Mouse (Mus musculus) liver, embryonic 15.5 days (tissue): ENCODE results near the gene Plcb4. TPM values are rescaled to one million over a fixed set of nuclear protein-coding genes. Genes with fewer than 3 reads are reported as not detected.

Source experiments
- ATAC-seq: fragments of 200-750 bp; cut with Nextera tagmentation; 2 replicates; pipeline ENCODE4 v1.8.0; 2017; ENCODE audit warnings: moderate number of reproducible peaks, mild to moderate bottlenecking, moderate library complexity; ENCODE audit not compliant: insufficient read depth
- H3K27ac ChIP-seq: fragments of 300-500 bp; sonication (generic); replicated peaks from 2 replicates; pipeline ENCODE4 v1.5.1; 2015; ENCODE audit warnings: mild to moderate bottlenecking, inconsistent platforms
- H3K27me3 ChIP-seq: fragments of 300-500 bp; sonication (generic); 2 replicates; pipeline ENCODE4 v1.6.1; 2015; ENCODE audit warnings: mild to moderate bottlenecking, inconsistent platforms
- H3K36me3 ChIP-seq: fragments of 300-500 bp; sonication (generic); replicated peaks from 2 replicates; pipeline ENCODE4 v1.6.1; 2015; ENCODE audit warnings: moderate library complexity, mild to moderate bottlenecking, inconsistent platforms
- H3K4me1 ChIP-seq: fragments of 300-500 bp; sonication (generic); replicated peaks from 2 replicates; pipeline ENCODE4 v1.6.1; 2015; ENCODE audit warnings: inconsistent platforms
- H3K4me2 ChIP-seq: fragments of 300-500 bp; sonication (generic); 2 replicates; pipeline ENCODE4 v1.6.1; 2015; ENCODE audit warnings: moderate library complexity, mild to moderate bottlenecking, inconsistent platforms
- H3K4me3 ChIP-seq: fragments of 300-500 bp; sonication (generic); replicated peaks from 2 replicates; pipeline ENCODE4 v1.5.1; 2015; ENCODE audit warnings: mild to moderate bottlenecking, inconsistent platforms
- H3K9ac ChIP-seq: fragments of 300-500 bp; sonication (generic); 2 replicates; pipeline ENCODE4 v1.6.1; 2015; ENCODE audit warnings: moderate library complexity, mild to moderate bottlenecking, inconsistent platforms
- H3K9me3 ChIP-seq: fragments of 300-500 bp; sonication (generic); replicated peaks from 2 replicates; pipeline ENCODE4 v1.6.1; 2016; ENCODE audit warnings: inconsistent platforms
- WGBS: fragments of 180-500 bp; shearing (Covaris S2); methylation state at CpG from one replicate; pipeline ENCODE4 v1.1.7; 2015; ENCODE audit warnings: mixed read lengths; ENCODE audit not compliant: insufficient replicate concordance; 5-methylcytosine and 5-hydroxymethylcytosine counted together
- polyA plus RNA-seq: library from polyadenylated mRNA; unstranded; fragments of >200 nt; fragmentation: Nextera tagmentation; extraction: Ambion mirVana; gene quantifications from 2 replicates; pipeline ENCODE4 v1.2.1, GENCODE M21; 2015

Plcb4 gene
- polyA plus RNA-seq, 1 experiment from 2014 or later, result 1.6 TPM

GRCm38 (mm10) chr2:135675284-135675683, 16.5 kb downstream of the Plcb4 start:
- Histone ChIP-seq H3K9me3 (no peaks in the 10 kb centered on the region), H3K9ac (no peak overlapping the region), H3K36me3 (no peaks in the 10 kb centered on the region), H3K27me3 (no peaks in the 10 kb centered on the region), H3K4me2 (no peak overlapping the region), H3K4me1 (no peaks in the 10 kb centered on the region), H3K27ac (no peak overlapping the region), H3K4me3 (no peak overlapping the region)
- ATAC-seq, result no peak
- 73% methylated on average over 5 of the region's 5 CpGs for WGBS

- no peak for ATAC-seq
- no peaks in the 10 kb centered on the region for H3K9me3 ChIP-seq
- 65% methylated on average over 8 of the region's 8 CpGs for WGBS
- H3K9ac ChIP-seq, result no peak overlapping the region
- no peak overlapping the region for H3K4me2 ChIP-seq
- no peaks in the 10 kb centered on the region for H3K36me3 ChIP-seq
- no peak overlapping the region for H3K4me3 ChIP-seq
- H3K27ac ChIP-seq, result no peak overlapping the region
- H3K4me1 ChIP-seq, result no peaks in the 10 kb centered on the region
- H3K27me3 ChIP-seq, result no peaks in the 10 kb centered on the region
These were observed 18.2 kb downstream of the Plcb4 start for GRCm38 (mm10) chr2:135676978-135677501.

- H3K36me3 ChIP-seq, result no peaks in the 10 kb centered on the region
- ATAC-seq, result no peak
- no peak overlapping the region for H3K4me2 ChIP-seq
- H3K9me3 ChIP-seq, result no peaks in the 10 kb centered on the region
- H3K9ac ChIP-seq, result no peak overlapping the region
- no peaks in the 10 kb centered on the region for H3K27me3 ChIP-seq
- H3K4me1 ChIP-seq, result no peaks in the 10 kb centered on the region
- no peak overlapping the region for H3K4me3 ChIP-seq
- WGBS, result 57% methylated on average over 5 of the region's 5 CpGs
- H3K27ac ChIP-seq, result no peak overlapping the region
These were observed 18.8 kb downstream of the Plcb4 start for GRCm38 (mm10) chr2:135677601-135678000.

GRCm38 (mm10) chr2:135680001-135680400, 21.2 kb downstream of the Plcb4 start:
- no peak overlapping the region for H3K27ac ChIP-seq
- no peak overlapping the region for H3K9ac ChIP-seq
- H3K4me2 ChIP-seq, result no peak overlapping the region
- H3K27me3 ChIP-seq, result no peaks in the 10 kb centered on the region
- no peaks in the 10 kb centered on the region for H3K4me1 ChIP-seq
- 48% methylated on average over 8 of the region's 8 CpGs for WGBS
- no peaks in the 10 kb centered on the region for H3K36me3 ChIP-seq
- H3K9me3 ChIP-seq, result no peaks in the 10 kb centered on the region
- ATAC-seq, result no peak
- no peak overlapping the region for H3K4me3 ChIP-seq

- H3K4me1 ChIP-seq, result no peaks in the 10 kb centered on the region
- H3K27me3 ChIP-seq, result no peaks in the 10 kb centered on the region
- no peak overlapping the region for H3K4me2 ChIP-seq
- H3K4me3 ChIP-seq, result no peak overlapping the region
- H3K36me3 ChIP-seq, result no peaks in the 10 kb centered on the region
- ATAC-seq, result no peak
- no peak overlapping the region for H3K27ac ChIP-seq
- WGBS, result 71% methylated on average over 5 of the region's 5 CpGs
- H3K9me3 ChIP-seq, result no peaks in the 10 kb centered on the region
- H3K9ac ChIP-seq, result no peak overlapping the region
These were observed 21.8 kb downstream of the Plcb4 start for GRCm38 (mm10) chr2:135680406-135681134.

- H3K36me3 ChIP-seq, result no peaks in the 10 kb centered on the region
- H3K9ac ChIP-seq, result no peak overlapping the region
- H3K27me3 ChIP-seq, result no peaks in the 10 kb centered on the region
- H3K4me1 ChIP-seq, result no peaks in the 10 kb centered on the region
- WGBS, result 67% methylated on average over 10 of the region's 10 CpGs
- H3K4me3 ChIP-seq, result no peak overlapping the region
- no peak for ATAC-seq
- no peak overlapping the region for H3K4me2 ChIP-seq
- H3K9me3 ChIP-seq, result no peaks in the 10 kb centered on the region
- no peak overlapping the region for H3K27ac ChIP-seq
These were observed 25.1 kb downstream of the Plcb4 start for GRCm38 (mm10) chr2:135683684-135684440.

GRCm38 (mm10) chr2:135686692-135687091, 27.9 kb downstream of the Plcb4 start:
- H3K36me3 ChIP-seq, result no peaks in the 10 kb centered on the region
- no peaks in the 10 kb centered on the region for H3K4me1 ChIP-seq
- H3K27ac ChIP-seq, result no peak overlapping the region
- H3K4me3 ChIP-seq, result no peak overlapping the region
- no peaks in the 10 kb centered on the region for H3K9me3 ChIP-seq
- ATAC-seq, result no peak
- WGBS, result 72% methylated on average over 4 of the region's 4 CpGs
- no peak overlapping the region for H3K9ac ChIP-seq
- no peaks in the 10 kb centered on the region for H3K27me3 ChIP-seq
- no peak overlapping the region for H3K4me2 ChIP-seq

- no peaks in the 10 kb centered on the region for H3K27me3 ChIP-seq
- 75% methylated on average over 5 of the region's 5 CpGs for WGBS
- ATAC-seq, result no peak
These were observed 28.8 kb downstream of the Plcb4 start for GRCm38 (mm10) chr2:135687585-135687984.

GRCm38 (mm10) chr2:135692568-135693488, 34.0 kb downstream of the Plcb4 start:
- Histone ChIP-seq H3K4me3 (no peak overlapping the region), H3K27ac (no peak overlapping the region), H3K36me3 (no peaks in the 10 kb centered on the region), H3K9me3 (no peaks in the 10 kb centered on the region), H3K4me2 (no peak overlapping the region), H3K27me3 (no peaks in the 10 kb centered on the region), H3K9ac (no peak overlapping the region), H3K4me1 (no peaks in the 10 kb centered on the region)
- ATAC-seq, result no peak
- WGBS, result 40% methylated on average over 12 of the region's 12 CpGs

More at GRCm38 (mm10) chr2:135687585-135687984, 28.8 kb downstream of the Plcb4 start:
- Histone ChIP-seq H3K9me3 (no peaks in the 10 kb centered on the region), H3K4me1 (no peaks in the 10 kb centered on the region), H3K27ac (no peak overlapping the region), H3K36me3 (no peaks in the 10 kb centered on the region), H3K9ac (no peak overlapping the region), H3K4me2 (no peak overlapping the region), H3K4me3 (no peak overlapping the region)

GRCm38 (mm10) chr2:135700686-135701413, 42.0 kb downstream of the Plcb4 start:
- Histone ChIP-seq H3K27me3 (no peaks in the 10 kb centered on the region), H3K27ac (no peak overlapping the region), H3K9me3 (no peaks in the 10 kb centered on the region), H3K4me3 (no peak overlapping the region), H3K36me3 (no peaks in the 10 kb centered on the region), H3K4me1 (peaks cover 14% of the 10 kb centered on the region), H3K4me2 (no peak overlapping the region), H3K9ac (no peak overlapping the region)
- peak; percentile 92 for ATAC-seq
- 40% methylated on average over 7 of the region's 7 CpGs for WGBS
